Mouse (Mus musculus) urinary bladder, postnatal 10 days (tissue): Measurements from ENCODE around the gene Bag1.
"Not testable (repeated sequence)": the region's sequence is repeated elsewhere in the genome, so short reads cannot be mapped to it uniquely, and the experiment has no call there.

ENCODE experiments used
- DNase-seq: peaks from one replicate; pipeline ENCODE4 v3.0.0; 2022; ENCODE audit warnings: low spot score

Gene Bag1

GRCm38 (mm10) chr4:40934369-40934768 is 13.7 kb downstream of the Bag1 start:
- not testable (repeated sequence) for DNase-seq

- no peak for DNase-seq
These were observed 14.4 kb downstream of the Bag1 start for GRCm38 (mm10) chr4:40933694-40934093.

DNA sequence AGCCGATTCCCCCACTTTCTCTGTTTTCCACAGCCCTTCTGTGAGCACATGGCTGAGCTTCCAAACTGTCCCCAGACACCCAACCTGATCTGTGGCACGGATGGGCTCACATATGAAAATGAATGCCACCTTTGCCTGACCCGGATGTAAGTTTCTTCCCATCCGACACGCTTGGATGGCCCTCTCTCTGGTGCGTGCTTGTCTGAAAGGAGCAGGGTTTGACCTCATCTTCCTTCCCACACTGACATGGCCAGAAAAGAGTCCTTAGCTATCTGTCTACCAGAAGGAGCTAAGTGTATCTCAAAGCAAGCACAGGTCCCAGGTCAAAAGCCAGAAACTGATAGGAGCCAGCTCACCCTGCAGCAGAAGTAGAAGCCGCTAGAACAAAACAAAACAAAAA is 19.0 kb downstream of the Bag1 start:
- DNase-seq: no peak

DNA sequence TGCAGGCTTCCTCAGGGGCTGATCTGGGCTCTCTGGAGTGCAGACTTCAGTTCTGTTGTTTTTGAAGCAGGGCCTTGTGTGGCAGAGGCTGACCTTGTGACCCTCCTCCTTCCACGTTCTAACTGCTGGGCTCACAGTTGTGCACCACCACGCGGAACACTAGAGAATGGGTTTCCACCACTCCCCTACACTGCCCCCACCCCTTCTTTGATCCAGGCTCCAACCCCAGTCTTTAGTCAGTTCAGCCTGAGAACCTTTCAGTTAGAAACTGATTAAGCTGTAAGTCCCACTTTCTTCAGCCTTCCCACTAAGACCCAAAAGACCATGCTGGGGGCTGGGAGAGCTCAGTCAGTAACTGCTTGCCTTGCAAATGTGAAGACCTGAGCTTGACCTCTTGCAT is 22.5 kb downstream of the Bag1 start:
- DNase-seq: no peak

GRCm38 (mm10) chr4:40923087-40923651 is 24.9 kb downstream of the Bag1 start:
- DNase-seq: no peak

DNA sequence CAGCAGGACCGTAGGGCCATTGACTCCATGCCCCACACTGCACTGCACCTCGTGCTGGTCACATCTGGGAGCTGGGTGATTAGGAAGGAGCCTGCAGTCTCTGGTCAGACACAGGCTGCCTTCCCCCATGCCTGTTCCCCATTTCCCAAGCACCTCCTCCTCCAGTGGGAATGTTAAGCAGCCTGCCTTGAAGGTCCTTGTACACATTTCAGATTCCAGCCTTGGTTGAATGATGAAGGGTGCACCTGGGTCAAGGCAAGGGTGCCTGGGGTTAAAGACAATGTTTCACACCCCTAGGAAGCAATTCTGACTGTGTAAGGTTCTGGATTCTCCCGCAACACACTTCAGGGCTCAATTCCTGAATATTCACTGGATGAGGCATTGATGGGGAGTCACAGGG is 26.8 kb downstream of the Bag1 start:
- no peak for DNase-seq

GRCm38 (mm10) chr4:40920576-40920975 is 27.5 kb downstream of the Bag1 start:
- no peak for DNase-seq

DNA sequence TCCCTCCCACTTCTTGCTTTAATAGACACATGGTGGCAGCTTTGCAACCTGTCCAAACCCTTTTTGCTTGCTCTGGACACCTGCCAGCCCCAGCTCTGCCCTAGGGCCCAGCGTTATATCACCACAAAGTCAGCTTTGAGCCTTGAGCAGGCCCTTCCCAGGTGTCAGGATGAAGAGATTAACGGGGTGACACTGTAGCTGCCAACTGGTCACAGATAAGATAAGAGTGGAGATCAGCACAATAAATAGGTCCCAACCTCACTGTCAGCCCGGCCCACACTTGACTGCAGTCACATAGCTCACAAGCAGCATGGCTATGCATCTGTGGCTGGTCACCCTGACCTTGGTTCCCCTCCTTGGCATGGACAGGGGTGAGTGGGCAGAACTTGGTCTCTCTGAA is 28.3 kb downstream of the Bag1 start, which contains the start of gene Spink4:
Gene Spink4, plus strand, starts transcription at position 268 of the 400 bp plus-strand sequence.
- DNase-seq: no peak

GRCm38 (mm10) chr4:40916592-40917155 is 31.4 kb downstream of the Bag1 start:
- no peak for DNase-seq

GRCm38 (mm10) chr4:40915947-40916346 is 32.1 kb downstream of the Bag1 start:
- DNase-seq: no peak

GRCm38 (mm10) chr4:40914287-40914867 is 33.7 kb downstream of the Bag1 start:
- DNase-seq: no peak

GRCm38 (mm10) chr4:40908261-40908969 is 39.7 kb downstream of the Bag1 start:
- DNase-seq: peak; percentile 17

- DNase-seq: no peak
These were observed 41.8 kb downstream of the Bag1 start for GRCm38 (mm10) chr4:40906298-40906697.

GRCm38 (mm10) chr4:40900612-40901011 is 47.5 kb downstream of the Bag1 start:
- no peak for DNase-seq

DNA sequence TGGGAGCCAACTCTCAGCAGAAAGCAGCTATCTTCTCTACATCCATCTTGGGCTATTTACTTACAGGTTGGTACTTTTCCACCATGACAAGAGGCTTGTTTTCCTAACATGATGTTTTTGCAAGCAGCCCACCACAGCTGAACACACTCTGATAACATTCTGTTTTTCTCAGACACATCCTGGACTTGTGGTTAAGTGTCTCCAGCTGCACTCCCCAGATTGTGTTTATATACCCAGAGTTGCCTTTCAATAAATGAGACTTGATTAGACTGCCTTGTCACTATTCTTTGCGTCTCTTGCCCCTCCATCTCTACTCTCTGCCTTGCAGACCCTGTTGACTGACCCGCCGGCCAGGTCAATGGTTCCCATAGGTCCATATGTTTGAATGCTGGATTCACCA is 48.0 kb downstream of the Bag1 start:
- DNase-seq: no peak

- no peak for DNase-seq
These were observed 48.8 kb downstream of the Bag1 start for GRCm38 (mm10) chr4:40899264-40899663.

DNA sequence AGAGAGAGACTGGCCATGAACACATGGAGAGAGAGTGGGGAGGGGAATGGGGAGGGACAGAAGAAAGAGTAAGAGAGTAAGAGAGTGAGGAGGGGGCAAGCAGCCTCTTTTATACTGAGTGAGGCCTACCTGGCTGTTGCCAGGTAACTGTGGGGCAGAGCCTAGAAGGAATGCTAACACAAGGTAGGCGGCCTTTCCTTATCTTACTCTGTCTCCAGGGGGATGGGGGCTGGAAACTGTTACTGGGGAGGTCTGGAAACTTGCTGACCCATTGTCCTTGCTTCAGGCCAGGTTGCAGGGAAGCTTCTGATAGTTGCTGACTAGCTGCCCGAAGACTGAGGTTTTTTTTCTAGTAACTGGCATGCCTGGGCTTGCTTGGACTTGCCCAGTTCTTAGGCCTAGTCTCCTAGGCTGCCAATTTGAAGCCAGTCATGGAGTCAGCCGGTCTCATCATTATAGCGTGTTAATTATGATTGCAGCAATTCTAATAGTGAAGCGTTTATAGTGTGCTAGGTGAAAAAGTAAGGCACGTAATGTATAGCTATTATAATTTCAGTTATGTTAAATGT is 49.5 kb downstream of the Bag1 start:
- no peak for DNase-seq

DNA sequence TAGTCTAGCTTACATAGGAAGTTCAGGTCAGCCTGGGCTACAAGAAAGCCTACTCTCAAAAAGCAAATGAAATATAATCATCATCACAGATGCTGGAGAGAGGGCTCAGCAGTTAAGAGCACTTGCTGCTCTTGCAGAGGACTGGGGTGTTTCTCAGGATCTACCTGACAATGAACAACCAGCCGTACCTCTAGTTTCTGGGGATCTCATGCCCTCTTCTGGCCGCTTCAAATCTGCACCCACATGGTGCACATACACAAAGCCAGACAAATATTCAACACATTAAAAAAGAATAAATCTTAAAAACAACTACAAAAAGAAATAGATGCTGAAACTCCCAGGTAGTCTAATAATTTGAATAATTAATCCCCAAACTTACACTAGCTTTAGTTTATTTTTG is 52.4 kb downstream of the Bag1 start:
- no peak for DNase-seq

- DNase-seq: no peak
These were observed 53.0 kb downstream of the Bag1 start for GRCm38 (mm10) chr4:40895118-40895517.

DNA sequence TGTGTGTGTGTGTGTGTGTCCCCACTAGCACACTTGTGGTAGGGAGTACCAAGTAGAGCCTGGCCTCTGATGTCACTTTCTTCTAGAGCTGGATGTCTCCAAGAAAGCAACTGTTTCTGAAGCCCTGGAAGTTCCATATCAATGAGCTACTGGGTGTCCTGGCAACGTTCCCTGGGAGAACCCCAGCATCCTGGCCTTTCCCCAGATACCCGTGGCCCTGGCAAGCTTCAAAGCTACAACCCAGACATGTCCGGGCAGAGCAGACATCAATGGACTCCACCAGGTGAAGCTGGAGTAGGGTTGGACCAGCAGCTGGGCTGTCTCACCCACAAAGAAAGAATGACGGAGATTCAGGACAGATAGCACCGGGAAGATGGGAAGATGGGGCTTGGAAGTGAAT is 56.9 kb downstream of the Bag1 start:
- no peak for DNase-seq

- DNase-seq: no peak
These were observed 58.1 kb downstream of the Bag1 start for GRCm38 (mm10) chr4:40889983-40890382.

DNA sequence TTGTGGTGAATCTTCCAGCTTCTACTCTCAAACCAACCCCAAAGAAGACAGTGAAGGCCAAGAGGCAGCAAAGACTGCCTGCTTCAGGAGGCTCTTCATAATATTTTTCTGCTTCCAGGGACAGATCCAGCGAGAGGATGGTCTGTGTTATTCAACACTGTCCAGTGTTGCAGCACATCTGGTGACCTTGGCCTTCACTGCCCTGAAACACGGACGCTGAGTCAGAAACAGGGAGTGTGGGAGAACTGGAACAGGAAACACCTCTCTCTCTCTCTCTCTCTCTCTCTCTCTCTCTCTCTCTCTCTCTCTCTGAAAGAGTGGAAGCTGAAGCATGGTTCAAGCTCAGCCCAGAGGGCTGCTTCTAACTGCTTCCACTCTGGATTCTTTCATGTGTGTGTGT is 58.8 kb downstream of the Bag1 start:
- no peak for DNase-seq

- DNase-seq: no peak
These were observed 59.3 kb downstream of the Bag1 start for GRCm38 (mm10) chr4:40888839-40889238.
